Mouse (Mus musculus) neural tube, embryonic 15.5 days (tissue): ENCODE results near the gene Kcnt2. TPM values are rescaled to one million over a fixed set of nuclear protein-coding genes. Genes with fewer than 3 reads are reported as not detected.

Experiments
- ATAC-seq: fragments of 200-750 bp; cut with Nextera tagmentation; 2 replicates; pipeline ENCODE4 v1.8.0; 2017; ENCODE audit warnings: mild to moderate bottlenecking, moderate TSS enrichment, moderate library complexity; ENCODE audit not compliant: low FRiP score
- H3K27ac ChIP-seq: fragments of 300-500 bp; sonication (generic); replicated peaks from 2 replicates; pipeline ENCODE4 v1.5.1; 2015; ENCODE audit warnings: mild to moderate bottlenecking, inconsistent platforms
- H3K27me3 ChIP-seq: fragments of 300-500 bp; sonication (generic); replicated peaks from 2 replicates; pipeline ENCODE4 v1.6.1; 2015; ENCODE audit warnings: inconsistent platforms
- H3K36me3 ChIP-seq: fragments of 300-500 bp; sonication (generic); 2 replicates; pipeline ENCODE4 v1.6.1; 2015; ENCODE audit warnings: inconsistent platforms
- H3K4me1 ChIP-seq: fragments of 300-500 bp; sonication (generic); 2 replicates; pipeline ENCODE4 v1.6.1; 2015; ENCODE audit warnings: inconsistent platforms
- H3K4me2 ChIP-seq: fragments of 300-500 bp; sonication (generic); 2 replicates; pipeline ENCODE4 v1.6.1; 2015; ENCODE audit warnings: inconsistent platforms, mild to moderate bottlenecking, moderate library complexity
- H3K4me3 ChIP-seq: fragments of 300-500 bp; sonication (generic); replicated peaks from 2 replicates; pipeline ENCODE4 v1.5.1; 2015; ENCODE audit warnings: mild to moderate bottlenecking, inconsistent platforms
- H3K9ac ChIP-seq: fragments of 300-500 bp; sonication (generic); replicated peaks from 2 replicates; pipeline ENCODE4 v1.6.1; 2015; ENCODE audit warnings: mild to moderate bottlenecking, inconsistent platforms
- H3K9me3 ChIP-seq: fragments of 300-500 bp; sonication (generic); replicated peaks from 2 replicates; pipeline ENCODE4 v1.6.1; 2016; ENCODE audit warnings: inconsistent platforms
- WGBS: fragments of 180-500 bp; shearing (Covaris S2); methylation state at CpG from one replicate; pipeline ENCODE4 v1.1.7; 2015; ENCODE audit warnings: mixed read lengths; 5-methylcytosine and 5-hydroxymethylcytosine counted together
- polyA plus RNA-seq: library from polyadenylated mRNA; unstranded; fragments of >200 nt; fragmentation: Nextera tagmentation; extraction: Ambion mirVana; gene quantifications from 2 replicates; pipeline ENCODE4 v1.2.1, GENCODE M21; 2015

Kcnt2 gene
- polyA plus RNA-seq, 1 experiment from 2014 or later = 4.3 TPM

GRCm38 (mm10) chr1:140295482-140295881 lies 49.5 kb downstream of the Kcnt2 start:
- no peaks in the 10 kb centered on the region for H3K36me3 ChIP-seq
- H3K9ac ChIP-seq = no peak overlapping the region
- no peak overlapping the region for H3K27ac ChIP-seq
- H3K9me3 ChIP-seq = no peaks in the 10 kb centered on the region
- no peaks in the 10 kb centered on the region for H3K27me3 ChIP-seq
- H3K4me2 ChIP-seq = no peak overlapping the region
- H3K4me3 ChIP-seq = no peak overlapping the region
- H3K4me1 ChIP-seq = no peaks in the 10 kb centered on the region
- no peak for ATAC-seq

GRCm38 (mm10) chr1:140304244-140304643 lies 58.3 kb downstream of the Kcnt2 start:
- H3K9ac ChIP-seq = no peak overlapping the region
- no peaks in the 10 kb centered on the region for H3K9me3 ChIP-seq
- no peak overlapping the region for H3K4me2 ChIP-seq
- no peaks in the 10 kb centered on the region for H3K4me1 ChIP-seq
- WGBS = 96% methylated on average over 1 of the region's 1 CpGs
- no peak overlapping the region for H3K27ac ChIP-seq
- no peaks in the 10 kb centered on the region for H3K36me3 ChIP-seq
- H3K27me3 ChIP-seq = no peaks in the 10 kb centered on the region
- H3K4me3 ChIP-seq = no peak overlapping the region
- no peak for ATAC-seq

- H3K9ac ChIP-seq = no peak overlapping the region
- no peaks in the 10 kb centered on the region for H3K27me3 ChIP-seq
- no peak overlapping the region for H3K4me2 ChIP-seq
- no peaks in the 10 kb centered on the region for H3K9me3 ChIP-seq
- H3K4me3 ChIP-seq = no peak overlapping the region
- ATAC-seq = no peak
- H3K27ac ChIP-seq = no peak overlapping the region
- H3K4me1 ChIP-seq = no peaks in the 10 kb centered on the region
- H3K36me3 ChIP-seq = no peaks in the 10 kb centered on the region
Observed at GRCm38 (mm10) chr1:140305344-140305743, 59.4 kb downstream of the Kcnt2 start.

- Histone ChIP-seq H3K27me3 (no peaks in the 10 kb centered on the region), H3K4me1 (no peaks in the 10 kb centered on the region), H3K9me3 (no peaks in the 10 kb centered on the region), H3K4me3 (no peak overlapping the region), H3K4me2 (no peak overlapping the region), H3K27ac (no peak overlapping the region), H3K36me3 (no peaks in the 10 kb centered on the region), H3K9ac (no peak overlapping the region)
- no peak for ATAC-seq
- WGBS = 67% methylated on average over 2 of the region's 2 CpGs
Observed at GRCm38 (mm10) chr1:140306339-140306738, 60.4 kb downstream of the Kcnt2 start.

- H3K4me2 ChIP-seq = no peak overlapping the region
- H3K9ac ChIP-seq = no peak overlapping the region
- no peak overlapping the region for H3K4me3 ChIP-seq
- 94% methylated on average over 2 of the region's 2 CpGs for WGBS
- H3K4me1 ChIP-seq = no peaks in the 10 kb centered on the region
- no peaks in the 10 kb centered on the region for H3K27me3 ChIP-seq
- no peak for ATAC-seq
- H3K9me3 ChIP-seq = no peaks in the 10 kb centered on the region
- H3K36me3 ChIP-seq = no peaks in the 10 kb centered on the region
- H3K27ac ChIP-seq = no peak overlapping the region
Observed at GRCm38 (mm10) chr1:140310739-140311138, 64.8 kb downstream of the Kcnt2 start.

GRCm38 (mm10) chr1:140325088-140325487 lies 79.1 kb downstream of the Kcnt2 start:
- no peak for ATAC-seq

GRCm38 (mm10) chr1:140326709-140327108 lies 80.8 kb downstream of the Kcnt2 start:
- no peaks in the 10 kb centered on the region for H3K4me1 ChIP-seq
- ATAC-seq = no peak
- H3K27me3 ChIP-seq = no peaks in the 10 kb centered on the region
- no peak overlapping the region for H3K4me2 ChIP-seq
- no peak overlapping the region for H3K4me3 ChIP-seq
- WGBS = 87% methylated on average over 3 of the region's 3 CpGs
- H3K36me3 ChIP-seq = no peaks in the 10 kb centered on the region
- no peak overlapping the region for H3K27ac ChIP-seq
- no peak overlapping the region for H3K9ac ChIP-seq
- no peaks in the 10 kb centered on the region for H3K9me3 ChIP-seq

More at GRCm38 (mm10) chr1:140325088-140325487, 79.1 kb downstream of the Kcnt2 start:
- H3K9ac ChIP-seq = no peak overlapping the region
- WGBS = 89% methylated on average over 3 of the region's 3 CpGs
- no peaks in the 10 kb centered on the region for H3K27me3 ChIP-seq
- H3K27ac ChIP-seq = no peak overlapping the region
- no peak overlapping the region for H3K4me3 ChIP-seq
- H3K9me3 ChIP-seq = no peaks in the 10 kb centered on the region
- no peak overlapping the region for H3K4me2 ChIP-seq
- H3K4me1 ChIP-seq = no peaks in the 10 kb centered on the region
- H3K36me3 ChIP-seq = no peaks in the 10 kb centered on the region

GRCm38 (mm10) chr1:140333702-140334101 lies 87.7 kb downstream of the Kcnt2 start:
- Histone ChIP-seq H3K4me1 (no peaks in the 10 kb centered on the region), H3K4me2 (no peak overlapping the region), H3K27ac (no peak overlapping the region), H3K9me3 (no peaks in the 10 kb centered on the region), H3K27me3 (no peaks in the 10 kb centered on the region), H3K4me3 (no peak overlapping the region), H3K36me3 (no peaks in the 10 kb centered on the region), H3K9ac (no peak overlapping the region)
- 62% methylated on average over 3 of the region's 3 CpGs for WGBS
- no peak for ATAC-seq

- H3K9me3 ChIP-seq = no peaks in the 10 kb centered on the region
- H3K4me1 ChIP-seq = no peaks in the 10 kb centered on the region
- no peak for ATAC-seq
- H3K27ac ChIP-seq = no peak overlapping the region
- H3K9ac ChIP-seq = no peak overlapping the region
- no peaks in the 10 kb centered on the region for H3K36me3 ChIP-seq
- H3K27me3 ChIP-seq = no peaks in the 10 kb centered on the region
- no peak overlapping the region for H3K4me3 ChIP-seq
- no peak overlapping the region for H3K4me2 ChIP-seq
Observed at GRCm38 (mm10) chr1:140338417-140338816, 92.5 kb downstream of the Kcnt2 start.

GRCm38 (mm10) chr1:140339368-140339767 lies 93.4 kb downstream of the Kcnt2 start:
- Histone ChIP-seq H3K36me3 (no peaks in the 10 kb centered on the region), H3K4me2 (no peak overlapping the region), H3K27ac (no peak overlapping the region), H3K4me3 (no peak overlapping the region), H3K9me3 (no peaks in the 10 kb centered on the region), H3K4me1 (no peaks in the 10 kb centered on the region), H3K9ac (no peak overlapping the region), H3K27me3 (no peaks in the 10 kb centered on the region)
- no peak for ATAC-seq
- 63% methylated on average over 4 of the region's 4 CpGs for WGBS

GRCm38 (mm10) chr1:140364787-140365186 lies 118.8 kb downstream of the Kcnt2 start:
- Histone ChIP-seq H3K27me3 (no peaks in the 10 kb centered on the region), H3K9me3 (no peaks in the 10 kb centered on the region), H3K4me1 (no peaks in the 10 kb centered on the region), H3K4me2 (no peak overlapping the region), H3K27ac (no peak overlapping the region), H3K36me3 (no peaks in the 10 kb centered on the region), H3K4me3 (no peak overlapping the region), H3K9ac (no peak overlapping the region)
- WGBS = 34% methylated on average over 2 of the region's 2 CpGs
- no peak for ATAC-seq

GRCm38 (mm10) chr1:140373532-140373931 lies 127.6 kb downstream of the Kcnt2 start:
- Histone ChIP-seq H3K27me3 (no peaks in the 10 kb centered on the region), H3K27ac (no peak overlapping the region), H3K36me3 (no peaks in the 10 kb centered on the region), H3K4me2 (no peak overlapping the region), H3K4me3 (no peak overlapping the region), H3K9ac (no peak overlapping the region), H3K9me3 (no peaks in the 10 kb centered on the region), H3K4me1 (no peaks in the 10 kb centered on the region)
- no peak for ATAC-seq
- WGBS = 80% methylated on average over 1 of the region's 1 CpGs

- no peaks in the 10 kb centered on the region for H3K36me3 ChIP-seq
- no peak overlapping the region for H3K4me3 ChIP-seq
- H3K4me2 ChIP-seq = no peak overlapping the region
- H3K27me3 ChIP-seq = no peaks in the 10 kb centered on the region
- no peak for ATAC-seq
- H3K9me3 ChIP-seq = no peaks in the 10 kb centered on the region
- H3K27ac ChIP-seq = no peak overlapping the region
- H3K4me1 ChIP-seq = no peaks in the 10 kb centered on the region
- no peak overlapping the region for H3K9ac ChIP-seq
- WGBS = 73% methylated on average over 2 of the region's 2 CpGs
Observed at GRCm38 (mm10) chr1:140378791-140379190, 132.8 kb downstream of the Kcnt2 start.
